Mouse (Mus musculus): ENCODE measurements around the gene Oas1d. TPM values are rescaled to one million over a fixed set of nuclear protein-coding genes. Genes with fewer than 3 reads are reported as not detected.

Oas1d gene
- total RNA-seq, 1 experiment = 1.2 TPM

- H3K4me3 ChIP-seq (ENCODE audit: insufficient read depth in 1 of 2, low read depth in 1 of 2, low read length in 2 of 2, poor library complexity in 1 of 2, severe bottlenecking in 1 of 2) = no peak overlapping the region
- TF ChIP-seq ZC3H11A (IDR thresholded peaks at IDR 0.05; ENCODE audit: borderline replicate concordance, low read depth, low read length) (no peak), CHD2 (IDR thresholded peaks at IDR 0.05; ENCODE audit: low read depth, low read length) (no peak), ZNF384 (IDR thresholded peaks at IDR 0.05; ENCODE audit: low read depth, low read length) (no peak)
- no peaks in the 10 kb centered on the region for H3K9me3 ChIP-seq (ENCODE audit: control insufficient read depth, insufficient read depth, low read depth, low read length)
- H3K27ac ChIP-seq (ENCODE audit: insufficient read depth, low read depth, low read length, poor library complexity, severe bottlenecking) = no peak overlapping the region
- in situ Hi-C loops (cut with MboI; ENCODE audit: low sequenced_read_pairs in 2 of 2, unreplicated experiment in 2 of 2) = no loop called here
- DNase-seq (ENCODE audit: low read depth, low spot score) = no peak
- H3K9ac ChIP-seq (ENCODE audit: insufficient read depth, low read depth, low read length, poor library complexity, severe bottlenecking) = no peak overlapping the region
- H3K4me1 ChIP-seq (ENCODE audit: control insufficient read depth in 2 of 2, insufficient read depth in 2 of 2, low read length in 2 of 2, poor library complexity in 1 of 2) = no peaks in the 10 kb centered on the region
- no peaks in the 10 kb centered on the region for H3K36me3 ChIP-seq (ENCODE audit: control insufficient read depth, insufficient read depth, low read length, poor library complexity, severe bottlenecking)
Observed at GRCm38 (mm10) chr5:120927036-120927435, 12.7 kb downstream of the Oas1d start.

- no peak for TF ChIP-seq ZC3H11A (IDR thresholded peaks at IDR 0.05; ENCODE audit: borderline replicate concordance, low read depth, low read length)
- TF ChIP-seq HCFC1 (IDR thresholded peaks at IDR 0.05; ENCODE audit: borderline replicate concordance, insufficient read depth, low read length) = no peak
- no peak for TF ChIP-seq CHD2 (IDR thresholded peaks at IDR 0.05; ENCODE audit: low read depth, low read length)
- TF ChIP-seq MAFK (IDR thresholded peaks at IDR 0.05; ENCODE audit: insufficient read depth, low read depth, low read length) = no peak
- TF ChIP-seq ZNF384 (IDR thresholded peaks at IDR 0.05; ENCODE audit: low read depth, low read length) = no peak
- Histone ChIP-seq H3K4me1 (ENCODE audit: control insufficient read depth in 2 of 2, insufficient read depth in 2 of 2, low read length in 2 of 2, poor library complexity in 1 of 2) (peaks cover 0 to 7% of the 10 kb centered on the region in 2 experiments; a peak in 2 of 4 replicates), H3K27ac (ENCODE audit: insufficient read depth, low read depth, low read length, poor library complexity, severe bottlenecking) (no peak overlapping the region), H3K9ac (ENCODE audit: insufficient read depth, low read depth, low read length, poor library complexity, severe bottlenecking) (no peak overlapping the region), H3K4me3 (ENCODE audit: insufficient read depth in 1 of 2, low read depth in 1 of 2, low read length in 2 of 2, poor library complexity in 1 of 2, severe bottlenecking in 1 of 2) (no peak overlapping the region), H3K36me3 (ENCODE audit: control insufficient read depth, insufficient read depth, low read length, poor library complexity, severe bottlenecking) (no peaks in the 10 kb centered on the region), H3K9me3 (ENCODE audit: control insufficient read depth, insufficient read depth, low read depth, low read length) (no peaks in the 10 kb centered on the region)
- no peak for DNase-seq (ENCODE audit: low read depth, low spot score)
- in situ Hi-C loops (cut with MboI; ENCODE audit: low sequenced_read_pairs in 2 of 2, unreplicated experiment in 2 of 2) = no loop called here
Observed at GRCm38 (mm10) chr5:120933966-120934365, 19.6 kb downstream of the Oas1d start.

- Histone ChIP-seq H3K36me3 (ENCODE audit: control insufficient read depth, insufficient read depth, low read length, poor library complexity, severe bottlenecking) (no peaks in the 10 kb centered on the region), H3K9ac (ENCODE audit: insufficient read depth, low read depth, low read length, poor library complexity, severe bottlenecking) (no peak overlapping the region; the same call in 1 of the 2 replicates), H3K4me1 (ENCODE audit: control insufficient read depth in 2 of 2, insufficient read depth in 2 of 2, low read length in 2 of 2, poor library complexity in 1 of 2) (peaks cover 0 to 7% of the 10 kb centered on the region in 2 experiments; a peak in 2 of 4 replicates), H3K27ac (ENCODE audit: insufficient read depth, low read depth, low read length, poor library complexity, severe bottlenecking) (no peak overlapping the region), H3K9me3 (ENCODE audit: control insufficient read depth, insufficient read depth, low read depth, low read length) (no peaks in the 10 kb centered on the region), H3K4me3 (ENCODE audit: insufficient read depth in 1 of 2, low read depth in 1 of 2, low read length in 2 of 2, poor library complexity in 1 of 2, severe bottlenecking in 1 of 2) (no peak overlapping the region)
- in situ Hi-C loops (cut with MboI; ENCODE audit: low sequenced_read_pairs in 2 of 2, unreplicated experiment in 2 of 2) = no loop called here
- no peak for TF ChIP-seq HCFC1 (IDR thresholded peaks at IDR 0.05; ENCODE audit: borderline replicate concordance, insufficient read depth, low read length)
- TF ChIP-seq ZNF384 (IDR thresholded peaks at IDR 0.05; ENCODE audit: low read depth, low read length) = no peak
- no peak for TF ChIP-seq MAFK (IDR thresholded peaks at IDR 0.05; ENCODE audit: insufficient read depth, low read depth, low read length)
- no peak for TF ChIP-seq CHD2 (IDR thresholded peaks at IDR 0.05; ENCODE audit: low read depth, low read length)
- no peak for TF ChIP-seq ZC3H11A (IDR thresholded peaks at IDR 0.05; ENCODE audit: borderline replicate concordance, low read depth, low read length)
- no peak for DNase-seq (ENCODE audit: low read depth, low spot score)
Observed at GRCm38 (mm10) chr5:120937841-120938240, 23.5 kb downstream of the Oas1d start.

- Histone ChIP-seq H3K9ac (ENCODE audit: insufficient read depth, low read depth, low read length, poor library complexity, severe bottlenecking) (no peak overlapping the region), H3K27ac (ENCODE audit: insufficient read depth, low read depth, low read length, poor library complexity, severe bottlenecking) (no peak overlapping the region), H3K4me1 (ENCODE audit: control insufficient read depth in 2 of 2, insufficient read depth in 2 of 2, low read length in 2 of 2, poor library complexity in 1 of 2) (peaks cover 0 to 7% of the 10 kb centered on the region in 2 experiments; a peak in 2 of 4 replicates), H3K9me3 (ENCODE audit: control insufficient read depth, insufficient read depth, low read depth, low read length) (no peaks in the 10 kb centered on the region), H3K4me3 (ENCODE audit: insufficient read depth in 1 of 2, low read depth in 1 of 2, low read length in 2 of 2, poor library complexity in 1 of 2, severe bottlenecking in 1 of 2) (peak overlapping the region; percentile 3 to 64; a peak in 2 of 4 replicates), H3K36me3 (ENCODE audit: control insufficient read depth, insufficient read depth, low read length, poor library complexity, severe bottlenecking) (no peaks in the 10 kb centered on the region)
- DNase-seq (ENCODE audit: low read depth, low spot score) = peak; percentile 73
- in situ Hi-C loops (cut with MboI; ENCODE audit: low sequenced_read_pairs in 2 of 2, unreplicated experiment in 2 of 2) = no loop called here
- TF ChIP-seq ZC3H11A (IDR thresholded peaks at IDR 0.05; ENCODE audit: borderline replicate concordance, low read depth, low read length) = peak; percentile 23; the same call in 1 of the 2 replicates
- TF ChIP-seq ZNF384 (IDR thresholded peaks at IDR 0.05; ENCODE audit: low read depth, low read length) = no peak
- TF ChIP-seq MAFK (IDR thresholded peaks at IDR 0.05; ENCODE audit: insufficient read depth, low read depth, low read length) = no peak
- TF ChIP-seq CHD2 (IDR thresholded peaks at IDR 0.05; ENCODE audit: low read depth, low read length) = no peak
- TF ChIP-seq HCFC1 (IDR thresholded peaks at IDR 0.05; ENCODE audit: borderline replicate concordance, insufficient read depth, low read length) = peak; percentile 41; the same call in 1 of the 2 replicates
Observed at GRCm38 (mm10) chr5:120938586-120938985, 24.2 kb downstream of the Oas1d start.

GRCm38 (mm10) chr5:120942076-120942475, 27.7 kb downstream of the Oas1d start:
- H3K36me3 ChIP-seq (ENCODE audit: control insufficient read depth, insufficient read depth, low read length, poor library complexity, severe bottlenecking) = no peaks in the 10 kb centered on the region
- H3K27ac ChIP-seq (ENCODE audit: insufficient read depth, low read depth, low read length, poor library complexity, severe bottlenecking) = no peak overlapping the region
- DNase-seq (ENCODE audit: low read depth, low spot score) = no peak
- in situ Hi-C loops (cut with MboI; ENCODE audit: low sequenced_read_pairs in 2 of 2, unreplicated experiment in 2 of 2) = no loop called here
- H3K9ac ChIP-seq (ENCODE audit: insufficient read depth, low read depth, low read length, poor library complexity, severe bottlenecking) = no peak overlapping the region
- H3K9me3 ChIP-seq (ENCODE audit: control insufficient read depth, insufficient read depth, low read depth, low read length) = no peaks in the 10 kb centered on the region
- no peak for TF ChIP-seq HCFC1 (IDR thresholded peaks at IDR 0.05; ENCODE audit: borderline replicate concordance, insufficient read depth, low read length)
- no peak for TF ChIP-seq ZNF384 (IDR thresholded peaks at IDR 0.05; ENCODE audit: low read depth, low read length)
- TF ChIP-seq MAFK (IDR thresholded peaks at IDR 0.05; ENCODE audit: insufficient read depth, low read depth, low read length) = no peak
- no peak for TF ChIP-seq CHD2 (IDR thresholded peaks at IDR 0.05; ENCODE audit: low read depth, low read length)
- no peak for TF ChIP-seq ZC3H11A (IDR thresholded peaks at IDR 0.05; ENCODE audit: borderline replicate concordance, low read depth, low read length)
- H3K4me3 ChIP-seq (ENCODE audit: insufficient read depth in 1 of 2, low read depth in 1 of 2, low read length in 2 of 2, poor library complexity in 1 of 2, severe bottlenecking in 1 of 2) = no peak overlapping the region
- peaks cover 4 to 23% of the 10 kb centered on the region in 2 experiments; a peak in 2 of 4 replicates for H3K4me1 ChIP-seq (ENCODE audit: control insufficient read depth in 2 of 2, insufficient read depth in 2 of 2, low read length in 2 of 2, poor library complexity in 1 of 2)
